Mouse (Mus musculus) monocyte, adult 2 months (primary cell): ENCODE results near the gene Vmn2r84.
"Not testable (repeated sequence)": the region's sequence is repeated elsewhere in the genome, so short reads cannot be mapped to it uniquely, and the experiment has no call there.

ENCODE experiments used
- DNase-seq, 2 experiments: peaks; one replicate each; pipeline ENCODE4 v3.0.0; 2022; ENCODE audit warnings: low spot score in 2 of 2, low read depth in 1 of 2

The Vmn2r84 gene

GRCm38 (mm10) chr10:130394232-130394631 lies at the start of gene Vmn2r84:
Gene Vmn2r84, minus strand, starts transcription at chr10:130394332.
- no peak for DNase-seq

- not testable (repeated sequence) for DNase-seq
These were observed 40.2 kb upstream of the Vmn2r84 start for GRCm38 (mm10) chr10:130434185-130434898.

GRCm38 (mm10) chr10:130429603-130430002 lies 35.5 kb upstream of the Vmn2r84 start, which contains the start of gene Vmn2r85:
Gene Vmn2r85, minus strand, starts transcription at chr10:130429703.
- not testable (repeated sequence) for DNase-seq

GRCm38 (mm10) chr10:130422368-130422767 lies 28.2 kb upstream of the Vmn2r84 start:
- DNase-seq: not testable (repeated sequence)

- DNase-seq: no peak
These were observed 26.3 kb upstream of the Vmn2r84 start for GRCm38 (mm10) chr10:130420401-130420800.

- not testable (repeated sequence) for DNase-seq
These were observed 25.8 kb upstream of the Vmn2r84 start for GRCm38 (mm10) chr10:130419954-130420353.

- not testable (repeated sequence) for DNase-seq
These were observed 22.2 kb upstream of the Vmn2r84 start for GRCm38 (mm10) chr10:130416352-130416751.

GRCm38 (mm10) chr10:130412167-130412698 lies 18.1 kb upstream of the Vmn2r84 start:
- not testable (repeated sequence) for DNase-seq

- DNase-seq: no peak
These were observed 19.0 kb downstream of the Vmn2r84 start for GRCm38 (mm10) chr10:130375145-130375544.

- DNase-seq: no peak
These were observed 21.5 kb downstream of the Vmn2r84 start for GRCm38 (mm10) chr10:130372491-130373173.

- no peak for DNase-seq
These were observed 22.5 kb downstream of the Vmn2r84 start for GRCm38 (mm10) chr10:130371644-130372043.

- no peak for DNase-seq
These were observed 24.0 kb downstream of the Vmn2r84 start for GRCm38 (mm10) chr10:130370005-130370682.

GRCm38 (mm10) chr10:130368384-130368783 lies 25.7 kb downstream of the Vmn2r84 start:
- no peak for DNase-seq

- no peak for DNase-seq
These were observed 29.4 kb downstream of the Vmn2r84 start for GRCm38 (mm10) chr10:130364766-130365165.

- DNase-seq: no peak
These were observed 30.5 kb downstream of the Vmn2r84 start for GRCm38 (mm10) chr10:130363438-130364164.

GRCm38 (mm10) chr10:130344056-130344455 lies 50.1 kb downstream of the Vmn2r84 start:
- no peak for DNase-seq

GRCm38 (mm10) chr10:130340050-130340449 lies 54.1 kb downstream of the Vmn2r84 start:
- not testable (repeated sequence) for DNase-seq

- DNase-seq: no peak
These were observed 56.6 kb downstream of the Vmn2r84 start for GRCm38 (mm10) chr10:130337581-130337980.

GRCm38 (mm10) chr10:130336385-130336784 lies 57.7 kb downstream of the Vmn2r84 start:
- DNase-seq: no peak

GRCm38 (mm10) chr10:130330711-130331110 lies 63.4 kb downstream of the Vmn2r84 start:
- no peak for DNase-seq
